Mouse (Mus musculus) embryonic facial prominence, embryonic 14.5 days (tissue): ENCODE measurements around the gene Nat8f1. TPM values are rescaled to one million over a fixed set of nuclear protein-coding genes. Genes with fewer than 3 reads are reported as not detected.
A peak's percentile ranks its signal among the peaks of the same experiment; 100 is the strongest.
"Not testable (repeated sequence)": the region's sequence is repeated elsewhere in the genome, so short reads cannot be mapped to it uniquely, and the experiment has no call there.

ENCODE experiments used
- ATAC-seq: fragments of 200-750 bp; cut with Nextera tagmentation; 2 replicates; pipeline ENCODE4 v1.8.0; 2017; ENCODE audit warnings: low read depth, moderate number of reproducible peaks, moderate TSS enrichment
- DNase-seq: peaks from one replicate; pipeline ENCODE4 v3.0.0-alpha.2; 2015; ENCODE audit warnings: low spot score
- H3K27ac ChIP-seq: fragments of 300-500 bp; sonication (generic); replicated peaks from 2 replicates; pipeline ENCODE4 v1.5.1; 2014; ENCODE audit warnings: low read depth, mild to moderate bottlenecking, low read length, moderate library complexity
- H3K27me3 ChIP-seq: fragments of 300-500 bp; sonication (generic); replicated peaks from 2 replicates; pipeline ENCODE4 v1.6.1; 2014; ENCODE audit warnings: low read length; ENCODE audit not compliant: control insufficient read depth, insufficient read depth
- H3K36me3 ChIP-seq: fragments of 300-500 bp; sonication (generic); 2 replicates; pipeline ENCODE4 v1.6.1; 2014; ENCODE audit warnings: low read length, mixed read lengths; ENCODE audit not compliant: control insufficient read depth, insufficient read depth
- H3K4me1 ChIP-seq: fragments of 300-500 bp; sonication (generic); 2 replicates; pipeline ENCODE4 v1.6.1; 2014; ENCODE audit warnings: antibody characterized with exemption, low read length; ENCODE audit not compliant: control insufficient read depth, insufficient read depth
- H3K4me2 ChIP-seq: fragments of 300-500 bp; sonication (generic); 2 replicates; pipeline ENCODE4 v1.6.1; 2014; ENCODE audit warnings: low read depth, mild to moderate bottlenecking, low read length, moderate library complexity, mixed read lengths
- H3K4me3 ChIP-seq: fragments of 300-500 bp; sonication (generic); 2 replicates; pipeline ENCODE4 v1.5.1; 2014; ENCODE audit warnings: low read depth, mild to moderate bottlenecking, low read length
- H3K9ac ChIP-seq: fragments of 300-500 bp; sonication (generic); 2 replicates; pipeline ENCODE4 v1.6.1; 2014; ENCODE audit warnings: low read depth, mild to moderate bottlenecking, low read length, moderate library complexity, mixed read lengths
- H3K9me3 ChIP-seq: fragments of 300-500 bp; sonication (generic); 2 replicates; pipeline ENCODE4 v1.6.1; 2016; ENCODE audit warnings: low read length; ENCODE audit not compliant: control insufficient read depth
- whole genome bisulfite sequencing: fragments of 180-500 bp; shearing (Covaris S2); extraction: QIAGEN DNeasy Blood & Tissue Kit; methylation state at CpG from one replicate; pipeline ENCODE4 v1.1.7; 2014; 5-methylcytosine and 5-hydroxymethylcytosine counted together
- polyA plus RNA-seq: library from polyadenylated mRNA; unstranded; fragments of >200 nt; fragmentation: Nextera tagmentation; extraction: Ambion mirVana; gene quantifications from 2 replicates; pipeline ENCODE4 v1.2.1, GENCODE M21; 2014

Nat8f1 gene
- 4.2 and 5.3 TPM in 2 replicates for polyA plus RNA-seq

DNA sequence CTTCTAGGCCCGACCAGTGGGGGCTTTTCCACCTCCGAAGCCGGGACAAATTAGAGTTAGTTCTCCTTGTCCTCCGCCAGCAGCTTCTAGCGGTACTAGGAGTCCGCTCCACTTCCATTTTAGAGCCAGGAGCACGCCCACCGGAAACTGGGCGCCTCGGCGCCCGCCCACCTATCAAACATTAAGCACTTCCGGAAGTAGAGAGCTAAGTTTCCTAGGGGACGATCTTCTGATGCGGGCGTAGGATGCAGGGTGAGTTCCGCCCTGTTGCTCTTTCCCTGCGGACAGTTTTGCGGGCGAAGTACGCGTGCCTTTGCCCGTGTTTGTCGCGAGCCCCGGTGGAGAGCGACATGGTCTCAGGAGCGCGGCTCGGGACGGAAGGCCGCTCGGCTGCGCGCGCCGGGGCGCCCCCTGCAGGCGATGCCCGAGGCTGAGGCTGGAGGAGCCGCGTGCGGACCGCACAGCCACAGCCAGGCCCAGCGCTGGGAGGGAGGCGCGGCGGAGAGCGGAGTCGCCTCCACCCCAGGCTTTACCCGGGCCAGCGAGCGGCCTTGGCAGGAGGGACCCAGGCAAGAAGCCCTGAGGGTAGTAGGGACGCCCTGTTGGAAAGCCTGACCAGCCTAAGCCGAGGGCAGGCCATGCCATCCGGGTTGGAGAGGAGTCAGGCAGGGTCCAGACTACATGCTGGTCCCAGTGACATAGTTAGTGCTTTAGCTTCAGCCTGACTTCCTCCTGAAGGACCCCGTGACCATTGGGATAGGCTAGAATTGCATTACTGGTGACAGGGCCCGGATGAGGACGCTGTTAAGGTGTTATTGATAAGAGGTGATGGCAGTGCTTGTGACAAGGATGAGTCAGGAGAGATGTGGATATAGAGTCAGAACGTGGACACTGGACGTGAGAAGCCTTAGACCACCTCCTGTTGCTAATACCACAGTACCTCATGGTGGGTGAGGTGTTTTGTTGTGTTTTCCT is at the start of gene Nat8f1:
Nat8f1 (minus strand) TSS at position 149 of the 975 bp plus-strand sequence.
- Histone ChIP-seq H3K4me2 (peak within 1 kb of the TSS; percentile 84), H3K4me3 (peak within 1 kb of the TSS; percentile 58), H3K4me1 (peaks cover 11% of the 10 kb centered on the region), H3K27ac (peak within 1 kb of the TSS; percentile 82), H3K9ac (peak within 1 kb of the TSS; percentile 78)
- H3K36me3 ChIP-seq, H3K27me3 ChIP-seq, H3K9me3 ChIP-seq: not testable (repeated sequence)
- ATAC-seq = peak; percentile 98
- WGBS = under 1% methylated on average over 47 of the region's 61 CpGs
- peak; percentile 96 for DNase-seq

DNA sequence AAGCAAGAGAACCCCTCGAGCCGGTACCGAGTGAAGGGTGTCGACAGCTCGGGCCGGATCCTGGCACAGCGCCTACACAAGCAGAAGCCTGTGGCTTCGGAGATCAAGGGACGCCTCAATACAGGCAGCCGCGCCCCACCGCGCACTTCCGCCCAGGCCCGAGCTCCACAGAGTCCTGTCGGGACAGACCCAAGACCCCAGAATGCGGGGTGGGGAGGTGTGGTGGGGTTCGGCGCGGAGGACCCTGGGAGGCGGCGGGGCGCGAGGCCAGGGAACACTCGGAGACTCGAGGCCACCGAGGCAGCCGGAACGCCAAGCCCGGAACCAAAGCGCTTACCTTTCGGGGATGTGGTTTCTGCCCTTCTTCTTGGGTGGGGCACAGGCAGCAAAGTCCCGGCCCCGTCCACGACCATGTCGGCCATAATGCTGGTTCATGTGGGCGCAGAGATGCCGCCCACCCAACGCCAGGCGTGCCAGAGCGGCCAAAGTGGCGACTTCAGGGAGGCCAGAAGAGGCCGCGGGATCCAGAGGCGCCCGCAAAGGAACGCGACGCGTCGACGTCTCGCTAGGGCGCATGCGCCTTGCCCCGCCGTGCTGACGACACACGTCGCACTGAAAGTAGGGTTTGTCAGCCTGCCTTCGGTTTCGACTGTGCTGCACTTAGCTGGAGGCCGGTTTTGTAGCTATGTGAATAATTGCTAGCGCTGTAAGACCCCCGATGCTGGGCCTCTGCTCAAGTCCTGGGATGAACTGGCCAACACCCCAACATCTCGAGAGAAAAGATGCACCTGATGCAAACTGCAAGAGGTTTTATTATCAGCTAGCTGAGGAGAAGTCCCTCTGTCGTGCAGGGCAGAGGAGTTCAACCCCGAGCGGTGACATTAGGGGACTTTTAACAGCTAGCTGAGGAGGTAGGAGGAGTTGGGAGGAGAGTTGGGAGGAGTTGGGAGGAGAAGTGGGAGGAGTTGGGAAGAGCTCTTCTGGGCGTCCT is 45.9 kb upstream of the Nat8f1 start, which contains the start of gene Dusp11:
Dusp11 (minus strand) TSS at position 567 of the 991 bp plus-strand sequence.
- Histone ChIP-seq H3K27ac (peak within 1 kb of the TSS; percentile 99), H3K9ac (peak within 1 kb of the TSS; percentile 96), H3K4me1 (peaks cover 6% of the 10 kb centered on the region; the same call in 1 of the 2 replicates), H3K27me3 (no peaks in the 10 kb centered on the region), H3K9me3 (no peaks in the 10 kb centered on the region), H3K4me2 (peak within 1 kb of the TSS; percentile 76), H3K4me3 (peak within 1 kb of the TSS; percentile 83), H3K36me3 (peaks cover 23% of the 10 kb centered on the region; the same call in 1 of the 2 replicates)
- ATAC-seq = peak; percentile 97
- WGBS = 2% methylated on average over 58 of the region's 70 CpGs
- peak; percentile 96 for DNase-seq

DNA sequence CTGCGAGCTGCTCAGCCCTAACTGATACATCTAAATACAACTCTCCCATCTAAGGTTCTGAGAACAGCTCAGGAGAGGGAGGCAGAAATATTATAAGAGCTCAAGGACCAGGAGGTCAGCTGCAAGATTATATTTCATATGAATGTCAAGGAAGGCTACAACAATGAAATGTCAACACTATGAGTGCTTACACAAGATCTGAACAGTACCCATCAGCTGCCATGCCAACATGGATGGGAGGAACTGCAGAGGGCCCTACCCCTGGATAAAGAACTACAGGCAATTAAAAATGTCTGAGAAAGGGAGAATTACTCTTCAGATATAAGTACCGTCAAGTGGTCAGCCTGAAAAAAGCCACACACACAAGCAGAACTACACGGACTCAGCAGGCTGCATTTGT is 42.1 kb upstream of the Nat8f1 start:
- no peak overlapping the region for H3K4me2 ChIP-seq
- H3K4me1 ChIP-seq = peaks cover 6% of the 10 kb centered on the region; the same call in 1 of the 2 replicates
- H3K9ac ChIP-seq = no peak overlapping the region
- H3K27me3 ChIP-seq = no peaks in the 10 kb centered on the region
- H3K4me3 ChIP-seq = no peak overlapping the region
- no peak for DNase-seq
- peaks cover 57% of the 10 kb centered on the region for H3K36me3 ChIP-seq
- no peak for ATAC-seq
- H3K9me3 ChIP-seq = no peaks in the 10 kb centered on the region
- WGBS = 86% methylated on average over 3 of the region's 3 CpGs
- no peak overlapping the region for H3K27ac ChIP-seq

DNA sequence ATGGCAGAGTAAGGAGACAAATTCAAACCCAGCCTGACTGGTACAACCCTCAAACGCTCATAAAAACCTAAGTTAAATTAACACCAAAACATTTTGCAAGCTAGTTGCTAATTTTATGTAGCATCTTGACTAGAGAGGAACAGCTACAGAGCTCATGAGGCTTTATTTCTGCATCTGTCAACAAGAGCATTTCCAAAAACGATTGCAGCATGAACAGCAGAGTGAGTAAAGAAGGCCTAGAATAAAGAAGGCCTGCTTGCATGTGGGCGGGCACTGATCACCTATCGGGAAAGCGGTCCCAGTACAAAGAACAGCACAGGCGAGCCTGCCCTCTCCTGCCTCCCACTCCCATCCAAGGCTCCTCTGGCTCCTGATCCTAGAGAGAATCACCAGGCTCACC is 33.1 kb upstream of the Nat8f1 start:
- Histone ChIP-seq H3K4me3 (no peak overlapping the region), H3K9ac (no peak overlapping the region), H3K27ac (no peak overlapping the region), H3K36me3 (peaks cover 96% of the 10 kb centered on the region), H3K4me2 (no peak overlapping the region), H3K4me1 (no peaks in the 10 kb centered on the region), H3K27me3 (no peaks in the 10 kb centered on the region), H3K9me3 (no peaks in the 10 kb centered on the region)
- no peak for DNase-seq
- ATAC-seq = no peak
- 86% methylated on average over 6 of the region's 6 CpGs for WGBS

DNA sequence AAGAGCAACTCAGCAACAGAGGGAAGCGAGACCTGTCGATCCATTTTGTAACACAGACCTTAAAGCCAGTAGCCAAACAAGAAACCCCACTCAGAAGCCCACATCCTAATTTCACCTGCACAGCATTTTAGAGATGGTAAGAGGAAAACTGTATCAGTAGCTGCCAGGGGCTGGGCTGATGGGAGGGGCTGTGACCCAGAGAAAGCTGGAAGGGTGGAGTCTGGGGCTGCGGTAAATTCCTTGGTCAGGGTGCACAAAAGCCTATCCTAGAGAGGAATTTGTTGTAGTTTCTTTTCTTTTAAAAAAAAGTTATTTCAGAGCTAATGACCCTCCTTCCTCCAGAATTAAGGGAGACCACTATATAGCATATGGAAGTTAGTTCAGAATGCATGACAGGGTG is 27.0 kb upstream of the Nat8f1 start:
- Histone ChIP-seq H3K4me1 (no peaks in the 10 kb centered on the region), H3K27ac (no peak overlapping the region), H3K36me3 (peaks cover 59% of the 10 kb centered on the region), H3K27me3 (no peaks in the 10 kb centered on the region), H3K9ac (no peak overlapping the region), H3K9me3 (no peaks in the 10 kb centered on the region), H3K4me3 (no peak overlapping the region), H3K4me2 (no peak overlapping the region)
- no peak for ATAC-seq
- DNase-seq = no peak
- 92% methylated on average over 3 of the region's 3 CpGs for WGBS

DNA sequence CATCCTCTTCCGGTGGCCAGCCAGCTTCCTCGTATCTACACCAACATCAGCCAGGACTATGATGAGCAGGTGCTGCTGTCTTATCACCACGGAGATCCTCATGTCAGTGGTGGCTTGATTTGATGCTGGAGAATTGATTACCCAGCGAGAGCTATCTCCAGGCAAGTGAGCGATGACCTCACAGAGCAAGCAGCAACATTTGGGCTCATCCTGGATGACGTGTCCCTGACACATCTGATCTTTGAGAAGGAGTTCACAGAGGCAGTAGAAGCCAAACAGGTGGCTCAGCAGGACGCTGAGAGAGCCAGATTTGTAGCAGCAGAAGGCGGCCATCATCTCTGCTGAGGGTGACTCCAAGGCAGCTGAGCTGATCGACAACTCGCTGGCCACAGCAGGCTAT is 23.2 kb upstream of the Nat8f1 start:
- no peak overlapping the region for H3K9ac ChIP-seq
- ATAC-seq (no peak), DNase-seq (no peak)
- H3K4me2 ChIP-seq = no peak overlapping the region
- H3K27me3 ChIP-seq = no peaks in the 10 kb centered on the region
- peaks cover 21% of the 10 kb centered on the region for H3K36me3 ChIP-seq
- H3K27ac ChIP-seq = no peak overlapping the region
- H3K4me3 ChIP-seq = no peak overlapping the region
- H3K9me3 ChIP-seq = no peaks in the 10 kb centered on the region
- 81% methylated on average over 10 of the region's 10 CpGs for whole genome bisulfite sequencing
- H3K4me1 ChIP-seq = no peaks in the 10 kb centered on the region

DNA sequence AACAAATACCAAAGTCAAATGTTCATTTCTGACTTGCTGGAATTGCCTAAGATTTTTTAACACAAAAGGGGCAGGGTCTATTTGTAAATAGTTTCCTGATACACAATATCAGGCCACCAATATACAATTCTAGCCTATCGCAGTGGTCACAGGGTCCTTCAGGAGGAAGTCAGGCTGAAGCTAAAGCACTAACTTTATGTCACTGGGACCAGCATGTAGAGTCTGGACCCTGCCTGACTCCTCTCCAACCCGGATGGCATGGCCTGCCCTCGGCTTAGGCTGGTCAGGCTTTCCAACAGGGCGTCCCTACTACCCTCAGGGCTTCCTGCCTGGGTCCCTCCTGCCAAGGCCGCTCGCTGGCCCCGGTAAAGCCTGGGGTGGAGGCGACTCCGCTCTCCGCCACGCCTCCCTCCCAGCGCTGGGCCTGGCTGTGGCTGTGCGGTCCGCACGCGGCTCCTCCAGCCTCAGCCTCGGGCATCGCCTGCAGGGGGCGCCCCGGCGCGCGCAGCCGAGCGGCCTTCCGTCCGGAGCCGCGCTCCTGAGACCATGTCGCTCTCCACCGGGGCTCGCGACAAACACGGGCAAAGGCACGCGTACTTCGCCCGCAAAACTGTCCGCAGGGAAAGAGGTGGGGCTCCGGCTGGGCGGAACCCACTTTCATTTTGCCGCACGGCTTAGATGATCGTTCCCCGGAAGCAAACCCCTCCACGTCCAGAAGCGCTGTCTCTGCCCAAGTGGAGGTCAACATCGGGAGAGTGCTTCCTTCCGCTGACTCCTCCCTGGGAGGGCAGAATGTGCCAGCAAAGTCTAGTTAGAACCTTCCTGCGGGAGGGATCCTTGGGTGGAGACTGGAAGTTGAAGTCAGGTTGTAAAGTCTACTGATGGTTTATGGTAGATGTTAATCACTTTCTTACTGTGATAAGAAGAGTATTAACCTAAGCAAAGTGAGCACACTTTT is 21.3 kb upstream of the Nat8f1 start:
- not testable (repeated sequence) for H3K27me3 ChIP-seq, H3K9me3 ChIP-seq, H3K4me1 ChIP-seq
- ATAC-seq (peak; percentile 97), DNase-seq (peak; percentile 87)
- 3% methylated on average over 19 of the region's 50 CpGs for WGBS
- peak overlapping the region; percentile 49 for H3K4me3 ChIP-seq
- peak overlapping the region; percentile 55 for H3K4me2 ChIP-seq
- 0 out of 2 replicates have a peak overlapping the region, but pooled peaks have one; percentile 52 for H3K27ac ChIP-seq
- H3K36me3 ChIP-seq = peaks cover 14% of the 10 kb centered on the region
- peak overlapping the region; percentile 66 for H3K9ac ChIP-seq
